Mouse (Mus musculus) urinary bladder, postnatal 10 days (tissue): ENCODE measurements around the gene Mok.

ENCODE experiments used
- DNase-seq: peaks from one replicate; pipeline ENCODE4 v3.0.0; 2022; ENCODE audit warnings: low spot score

The Mok gene

DNA sequence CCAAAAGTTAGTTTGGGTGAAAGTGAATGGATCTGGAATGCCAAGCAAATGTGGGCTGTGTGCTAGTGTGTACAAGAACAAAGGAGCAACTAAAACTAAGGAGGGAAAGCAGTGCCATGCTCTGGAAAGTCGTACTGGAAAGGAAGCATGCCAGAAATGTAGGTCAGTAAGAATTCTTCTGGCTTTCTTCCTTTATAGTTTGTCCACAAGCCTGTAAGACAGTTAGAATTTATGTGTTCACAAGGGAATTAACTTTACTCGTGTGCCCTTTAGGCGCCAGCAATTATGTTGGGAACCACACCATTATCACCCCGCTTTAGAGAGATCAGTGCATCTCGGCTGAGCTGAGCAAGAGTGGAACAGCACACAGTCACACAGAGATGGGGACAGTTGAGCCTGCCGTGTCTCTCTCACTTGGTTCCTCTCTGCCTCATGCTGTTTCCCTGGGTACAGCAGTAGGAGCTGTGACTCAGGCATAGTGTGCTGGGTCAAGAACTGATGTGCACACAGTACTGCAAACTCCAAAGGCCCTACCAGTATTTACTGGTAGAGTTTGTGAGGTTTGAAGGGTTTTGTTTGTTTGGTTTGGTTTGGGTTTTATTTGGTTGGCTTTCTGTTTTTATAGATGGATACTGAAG lies 71.0 kb downstream of the Mok start:
- DNase-seq, result no peak

DNA sequence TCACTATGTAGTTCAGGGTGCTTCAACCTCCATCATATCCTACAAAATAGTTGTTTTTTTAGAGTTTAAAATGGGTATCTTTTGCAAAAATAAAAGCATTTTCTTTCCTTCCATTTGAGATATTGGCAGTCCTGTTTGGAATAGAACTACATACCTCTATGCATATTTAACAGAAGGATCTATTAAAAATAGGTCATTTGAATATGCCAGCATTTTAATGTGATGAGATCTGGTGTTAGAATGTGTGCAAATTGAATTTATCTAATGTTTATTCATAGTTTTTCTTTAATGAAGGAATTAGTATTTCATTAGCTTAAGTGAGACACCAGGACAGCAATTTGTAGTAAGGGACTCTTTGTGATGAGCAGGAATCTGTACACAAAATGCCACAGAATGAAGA lies 72.2 kb downstream of the Mok start:
- DNase-seq, result no peak

DNA sequence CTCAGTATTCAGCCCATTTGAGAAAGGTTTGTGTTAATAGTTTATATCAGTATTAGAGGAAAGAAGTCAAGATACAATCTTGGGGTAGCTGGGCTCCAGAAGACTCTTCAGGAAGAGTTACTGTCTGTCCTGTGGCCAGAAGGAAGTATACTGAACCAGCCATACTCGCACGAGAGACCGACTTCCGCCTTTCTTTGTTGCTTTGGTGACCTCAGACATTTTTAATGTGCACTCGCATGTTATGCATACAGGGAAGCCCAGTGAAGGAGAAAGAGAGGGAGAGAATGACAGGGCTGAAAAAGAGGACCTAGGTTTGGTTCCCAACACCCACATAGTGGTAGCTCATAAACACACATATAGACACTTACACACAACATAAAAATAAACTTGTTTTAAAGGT lies 76.2 kb downstream of the Mok start:
- no peak for DNase-seq

DNA sequence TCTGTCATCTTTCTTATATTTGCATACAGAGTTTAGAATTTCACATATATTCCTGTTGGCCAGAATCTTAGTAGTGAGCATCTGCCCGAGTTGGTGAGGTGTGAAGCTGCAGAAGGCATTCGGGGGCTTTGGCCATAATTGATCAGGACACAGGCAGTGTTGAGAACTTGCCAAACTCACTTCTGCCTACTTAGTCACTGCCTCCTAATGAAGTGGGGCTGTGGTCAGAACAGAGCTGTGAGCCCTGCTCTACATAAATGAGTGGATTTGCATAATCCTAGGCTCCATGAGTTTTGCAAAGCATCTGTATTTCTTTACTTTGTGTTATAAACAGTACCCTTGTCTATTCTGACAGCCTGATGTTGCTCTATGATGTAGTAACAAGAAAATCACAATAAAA lies 78.4 kb downstream of the Mok start:
- no peak for DNase-seq

DNA sequence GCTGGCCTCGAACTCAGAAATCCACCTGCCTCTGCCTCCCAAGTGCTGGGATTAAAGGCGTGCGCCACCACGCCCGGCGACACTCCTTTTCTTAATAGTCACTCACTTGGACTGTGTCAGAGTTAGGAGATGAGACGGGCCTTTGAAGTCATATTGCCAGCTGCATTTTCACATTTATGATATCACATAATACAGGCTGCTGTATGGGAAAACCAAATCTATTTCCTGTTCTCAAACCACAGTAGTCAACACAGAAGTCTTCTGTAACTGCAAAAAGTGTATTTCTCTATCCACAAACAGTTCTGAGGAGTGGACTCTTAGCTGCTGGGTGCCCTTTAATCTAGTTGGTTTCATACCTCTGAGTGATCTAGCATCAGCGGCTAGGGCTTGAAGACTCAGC lies 81.8 kb downstream of the Mok start:
- no peak for DNase-seq
